Mouse (Mus musculus) testis, postnatal 10 days (tissue): Measurements from ENCODE around the gene Ubqln4.

Experiments used
- DNase-seq: peaks from one replicate; pipeline ENCODE4 v3.0.0; 2021; ENCODE audit warnings: low spot score

Ubqln4 gene

DNA sequence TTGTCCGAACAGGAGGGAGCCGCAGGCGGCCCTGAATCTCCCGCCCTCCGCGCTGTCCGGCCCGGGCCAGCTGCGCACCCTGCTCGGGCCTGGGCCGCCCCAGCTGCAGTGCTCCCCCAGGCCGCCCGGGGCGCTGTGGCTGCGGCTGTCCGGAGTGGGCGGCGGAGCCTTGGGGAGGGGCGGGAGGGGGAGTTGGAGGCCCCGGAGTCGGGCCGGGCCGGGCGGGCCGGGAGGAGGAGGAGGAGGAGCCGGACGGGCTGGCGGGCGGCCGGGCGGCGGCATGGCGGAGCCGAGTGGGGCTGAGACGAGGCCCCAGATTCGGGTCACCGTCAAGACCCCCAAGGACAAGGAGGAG, at the start of gene Ubqln4:
TSS of gene Ubqln4 (plus strand) at position 234 of the 355 bp plus-strand sequence.
- DNase-seq, result peak; percentile 95

DNA sequence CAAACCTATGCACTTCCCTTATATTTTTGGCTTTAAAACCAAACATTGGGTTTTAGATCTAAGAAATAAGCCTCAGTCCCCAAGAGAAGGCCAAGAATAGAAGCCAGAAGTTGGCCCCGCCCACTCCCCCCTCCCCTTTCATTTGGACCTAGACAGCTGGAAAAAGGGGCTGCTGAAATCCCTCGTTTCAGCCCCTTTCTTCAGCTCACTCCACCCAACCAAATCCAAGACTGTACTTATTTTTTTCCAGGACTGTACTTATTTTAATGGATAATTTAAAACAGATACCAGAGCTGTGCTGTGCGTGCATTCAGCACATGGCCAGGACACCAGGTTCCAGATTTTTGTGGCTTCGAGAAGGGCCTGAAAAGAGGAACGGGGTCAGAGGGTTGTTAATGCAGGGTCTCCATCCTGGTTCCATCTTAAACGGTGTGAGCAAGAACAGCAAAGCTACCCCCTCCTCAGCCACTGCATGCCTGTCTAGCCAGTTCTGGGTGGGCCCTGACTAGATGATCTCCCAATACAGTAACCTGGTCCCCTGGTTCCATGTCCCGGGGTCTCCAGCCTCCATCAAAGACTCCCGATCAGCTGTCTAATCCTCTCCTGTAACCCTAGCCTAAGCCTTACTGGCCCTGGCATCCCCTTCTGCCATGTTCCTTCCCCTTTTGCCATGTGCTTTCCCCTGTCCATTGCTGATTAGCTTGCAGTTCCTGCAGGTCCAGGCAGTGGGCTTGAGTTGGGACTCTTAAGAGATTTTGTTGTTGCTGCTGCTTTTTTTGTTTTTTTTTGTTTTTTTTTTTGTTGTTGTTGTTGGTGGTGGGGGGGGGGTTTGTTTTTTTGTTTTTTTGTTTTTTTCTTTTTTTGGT, 49.4 kb upstream of the Ubqln4 start:
- no peak for DNase-seq

DNA sequence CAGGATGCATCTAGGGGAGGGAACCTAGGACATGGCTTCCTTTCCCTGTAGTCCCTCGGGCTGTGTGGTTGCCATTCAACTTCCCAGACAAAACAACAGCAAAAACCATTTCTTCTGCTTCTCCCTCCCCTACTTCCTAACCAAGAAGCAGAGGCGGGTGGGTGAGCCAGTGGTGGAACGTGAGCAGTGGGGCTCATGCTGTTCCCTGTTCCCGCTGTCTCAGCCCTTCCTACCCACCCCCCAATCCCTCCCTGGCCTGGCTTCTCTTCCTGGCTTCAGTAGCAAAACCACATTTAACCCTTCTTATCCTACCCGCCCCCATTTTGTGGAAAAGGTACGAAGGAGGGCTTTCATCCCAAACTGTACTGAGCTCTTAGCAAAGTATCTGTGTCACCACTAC, 48.5 kb upstream of the Ubqln4 start:
- no peak for DNase-seq

DNA sequence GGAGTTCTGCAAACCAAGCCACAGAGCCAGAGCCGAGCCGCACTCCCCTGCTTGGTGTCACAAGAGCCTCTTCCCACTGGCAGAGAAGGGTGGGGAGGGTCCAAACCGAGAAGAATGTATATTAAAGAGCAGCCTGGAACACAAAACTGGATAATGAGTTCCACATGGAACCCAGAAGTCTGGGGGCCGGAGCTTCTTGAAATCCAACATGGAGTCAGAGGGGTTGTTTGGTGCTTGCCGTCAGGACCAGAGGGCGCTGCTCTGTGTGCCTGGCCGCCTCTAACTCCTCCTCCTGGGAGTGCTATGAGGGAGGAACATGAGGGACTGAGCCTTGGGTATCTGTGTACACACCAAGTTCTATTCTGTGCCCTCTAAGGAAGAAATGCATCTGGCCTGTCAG, 47.8 kb upstream of the Ubqln4 start:
- DNase-seq, result no peak

DNA sequence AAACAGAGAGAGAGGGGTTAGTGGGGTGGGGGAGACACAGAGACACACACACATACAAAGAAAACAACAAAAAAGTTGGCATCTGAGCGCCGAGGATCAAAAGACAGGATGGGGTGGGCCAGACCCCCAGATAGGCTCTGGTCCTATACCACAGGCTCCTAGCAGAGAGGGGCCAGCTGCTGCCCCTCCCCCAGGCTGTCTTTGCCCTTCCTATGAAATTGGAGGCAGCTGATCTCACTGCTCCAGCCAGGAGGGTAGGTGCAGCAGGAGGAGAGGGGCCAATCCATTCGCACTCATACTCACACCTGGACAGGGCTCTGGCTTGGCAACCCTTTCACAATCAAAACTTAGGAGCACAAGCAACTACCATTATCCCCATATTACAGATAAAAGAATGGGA, 44.3 kb upstream of the Ubqln4 start:
- no peak for DNase-seq

DNA sequence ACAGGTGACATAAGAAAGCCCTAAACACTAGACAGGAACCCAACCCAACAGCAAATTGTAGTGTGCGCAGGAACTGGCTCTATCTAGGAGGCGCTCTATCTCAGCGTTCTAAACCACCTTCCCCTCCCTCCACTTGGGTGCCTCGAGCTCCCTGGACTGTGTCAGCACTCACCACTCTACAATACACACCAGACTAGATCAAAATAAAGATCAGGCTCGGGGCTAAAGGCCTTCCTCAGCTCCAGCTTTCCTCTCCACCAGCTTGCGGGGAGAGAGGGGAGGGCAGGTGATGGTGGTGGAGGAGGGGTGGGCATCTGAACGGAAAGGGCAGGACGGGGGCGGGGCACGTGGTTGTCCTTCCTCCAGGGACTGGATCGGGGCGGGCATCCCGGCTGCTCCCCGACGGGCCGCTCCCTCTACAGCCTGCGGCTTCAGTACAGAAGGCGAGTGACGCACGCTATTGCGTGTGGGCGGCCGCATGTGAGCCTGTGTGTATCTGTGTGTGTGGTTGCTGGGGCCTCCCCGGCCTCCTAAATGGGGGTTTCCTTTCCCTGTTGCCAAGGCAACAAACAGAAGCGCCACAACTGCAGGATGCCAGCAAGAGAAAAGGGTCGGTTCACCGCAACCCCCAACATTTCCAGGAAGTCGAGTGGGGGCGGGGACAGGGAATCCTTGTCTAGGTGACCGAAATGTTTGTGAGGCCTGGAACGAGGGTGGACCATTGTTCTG, 43.7 kb upstream of the Ubqln4 start, which contains the start of gene Lmna:
TSS of gene Lmna (minus strand) at position 265 of the 729 bp plus-strand sequence.
- DNase-seq, result peak; percentile 97

DNA sequence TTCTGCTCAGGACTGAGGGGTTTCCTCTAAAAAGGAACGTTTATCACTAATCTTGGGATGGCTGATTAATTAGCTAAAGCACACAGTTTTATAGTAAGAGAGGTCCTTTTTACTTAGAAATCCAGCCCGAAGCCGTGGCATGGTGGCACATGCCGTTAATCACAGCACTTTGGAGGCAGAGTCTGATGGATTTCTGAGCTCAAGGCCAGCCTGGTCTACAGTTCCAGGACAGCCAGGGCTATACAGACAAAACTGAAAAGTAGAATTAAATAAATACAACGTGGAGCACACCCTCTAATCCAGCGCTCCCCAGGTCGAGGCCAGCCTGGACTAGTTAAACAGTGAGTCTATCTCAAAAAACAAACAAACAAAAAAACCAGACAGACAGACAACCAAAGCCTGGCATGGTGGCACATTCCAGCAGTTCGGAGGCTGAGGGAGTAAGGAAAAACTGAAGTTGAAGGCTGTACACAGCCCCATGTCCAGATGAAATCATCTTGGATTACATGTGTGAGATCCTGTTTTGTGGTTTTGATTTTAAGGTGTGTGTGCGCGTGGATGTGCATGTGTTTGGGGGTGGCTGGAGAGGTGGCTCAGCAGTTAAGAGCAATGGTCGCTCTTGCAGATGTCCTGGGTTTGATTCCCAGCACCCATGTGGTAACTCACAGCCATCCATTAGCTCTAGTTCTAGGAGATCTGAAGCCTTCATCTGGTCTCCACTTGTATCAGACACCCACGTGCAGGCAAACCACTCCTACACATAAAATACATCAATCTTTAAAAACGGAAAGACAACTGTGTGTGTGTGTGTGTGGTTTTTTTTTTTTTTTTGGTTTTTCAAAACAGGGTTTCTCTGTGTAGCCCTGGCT, 42.9 kb upstream of the Ubqln4 start:
- DNase-seq, result no peak

DNA sequence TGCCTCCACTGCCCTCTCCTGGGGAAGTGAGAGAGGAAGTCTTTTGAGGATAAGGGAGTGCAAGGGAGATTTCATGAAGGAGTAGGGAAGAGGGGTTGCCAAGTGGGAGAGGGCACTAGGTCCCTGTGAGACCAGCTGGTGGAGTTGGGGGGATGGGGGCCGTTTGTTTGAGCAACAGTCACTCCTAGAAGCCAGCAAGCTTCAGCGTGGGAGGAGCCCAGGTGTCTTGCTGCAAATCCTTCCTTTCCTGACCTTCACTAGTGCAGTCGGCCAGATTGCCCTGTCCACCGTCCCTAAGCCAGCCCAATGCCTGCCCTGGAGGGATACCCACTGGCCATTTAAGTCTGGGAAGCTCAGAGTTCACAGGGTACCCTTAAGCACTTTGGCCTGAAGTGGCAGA, 42.0 kb upstream of the Ubqln4 start:
- DNase-seq, result no peak

DNA sequence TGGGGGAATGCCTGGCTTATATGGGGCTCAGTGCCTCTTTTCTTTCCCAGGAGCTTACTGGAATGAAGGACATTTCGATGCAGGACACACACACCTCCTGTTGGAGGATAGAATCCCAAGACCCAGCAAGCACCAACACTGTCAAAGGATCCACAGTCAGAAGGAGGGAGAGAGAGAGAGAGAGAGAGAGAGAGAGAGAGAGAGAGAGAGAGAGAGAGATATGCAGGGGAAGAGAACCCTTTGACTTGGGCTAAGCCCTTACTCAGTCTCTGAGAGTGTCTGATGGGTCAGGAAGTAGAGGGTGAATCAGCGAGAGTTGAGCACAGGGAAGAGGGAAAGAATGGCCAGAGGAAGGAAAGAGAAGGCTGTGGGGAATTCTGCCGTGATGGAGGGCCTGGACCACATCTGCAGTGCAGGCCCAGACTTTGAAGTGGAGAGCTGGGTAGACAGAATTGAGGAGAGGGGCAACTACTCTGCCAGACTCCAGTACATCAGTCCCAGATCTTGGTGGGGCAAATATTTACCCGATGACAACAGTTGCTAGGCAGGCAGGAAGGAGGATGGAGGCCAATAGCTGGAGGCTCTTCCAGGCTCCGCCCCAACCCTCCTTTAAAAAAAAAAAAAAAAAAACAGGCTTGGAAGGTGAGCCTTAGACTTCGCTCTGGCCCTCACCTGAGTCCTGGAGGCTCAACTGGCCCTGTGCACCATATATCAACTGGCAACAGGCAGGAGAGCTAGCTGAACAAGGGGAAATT, 41.2 kb upstream of the Ubqln4 start:
- DNase-seq, result no peak

DNA sequence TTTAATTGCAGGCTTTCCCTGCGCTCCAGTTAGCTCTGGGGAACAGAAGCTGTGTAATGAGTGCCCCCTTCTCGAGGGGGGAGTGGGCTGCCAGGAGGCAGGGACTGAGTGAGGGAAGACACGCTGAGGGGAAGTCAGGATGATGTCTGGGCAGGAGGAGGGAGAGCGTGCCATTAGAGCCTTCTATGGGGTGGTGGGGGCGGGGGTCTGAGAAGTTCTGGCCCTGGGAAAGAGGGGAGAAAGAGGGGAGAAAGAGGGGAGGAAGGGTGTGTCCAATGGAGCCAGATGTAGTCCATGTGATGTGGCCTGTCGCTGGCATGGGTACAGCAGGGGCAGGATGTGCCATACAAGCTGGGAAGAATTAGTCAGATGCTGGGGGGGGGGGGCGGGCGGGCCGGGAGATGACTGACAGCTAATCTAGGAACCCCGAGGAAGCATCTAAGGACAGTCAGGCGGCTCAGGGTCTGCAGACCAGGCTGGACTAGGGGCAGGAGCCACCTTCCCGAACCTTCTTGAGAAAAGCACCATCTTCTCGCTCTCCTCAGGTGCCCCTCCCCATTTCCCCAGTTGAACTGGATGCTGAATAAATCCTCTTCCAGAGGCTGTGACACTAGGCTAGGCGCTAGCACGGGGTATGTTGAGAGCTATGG, 40.5 kb upstream of the Ubqln4 start:
- DNase-seq, result no peak

DNA sequence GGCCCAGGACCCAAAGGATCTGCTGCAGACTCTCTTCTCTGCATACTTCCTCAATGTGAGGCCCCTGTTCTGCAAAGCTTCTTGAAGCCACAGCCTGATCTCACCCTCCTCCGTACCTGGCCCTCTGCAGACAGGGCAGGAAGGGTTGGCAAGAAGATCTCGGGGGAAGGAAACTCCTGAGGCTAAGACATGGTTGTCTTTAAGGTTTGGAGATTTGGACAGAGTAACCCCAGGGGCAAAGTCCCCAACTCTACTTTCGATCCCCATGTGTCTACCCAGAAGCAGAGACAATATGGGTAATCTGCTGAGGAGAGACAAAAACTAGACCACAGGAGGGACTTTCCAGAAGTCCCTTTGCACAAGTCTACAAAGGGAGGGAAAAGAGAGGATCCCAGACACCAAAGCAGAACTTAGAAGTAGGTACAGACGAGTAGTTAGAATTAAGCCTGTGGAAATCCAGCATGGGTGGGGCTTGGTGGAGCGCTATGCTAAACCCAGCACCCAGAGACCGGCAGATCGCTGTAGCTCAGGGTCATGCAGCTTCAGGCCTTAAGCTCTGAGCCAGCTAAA, 39.9 kb upstream of the Ubqln4 start:
- DNase-seq, result no peak

DNA sequence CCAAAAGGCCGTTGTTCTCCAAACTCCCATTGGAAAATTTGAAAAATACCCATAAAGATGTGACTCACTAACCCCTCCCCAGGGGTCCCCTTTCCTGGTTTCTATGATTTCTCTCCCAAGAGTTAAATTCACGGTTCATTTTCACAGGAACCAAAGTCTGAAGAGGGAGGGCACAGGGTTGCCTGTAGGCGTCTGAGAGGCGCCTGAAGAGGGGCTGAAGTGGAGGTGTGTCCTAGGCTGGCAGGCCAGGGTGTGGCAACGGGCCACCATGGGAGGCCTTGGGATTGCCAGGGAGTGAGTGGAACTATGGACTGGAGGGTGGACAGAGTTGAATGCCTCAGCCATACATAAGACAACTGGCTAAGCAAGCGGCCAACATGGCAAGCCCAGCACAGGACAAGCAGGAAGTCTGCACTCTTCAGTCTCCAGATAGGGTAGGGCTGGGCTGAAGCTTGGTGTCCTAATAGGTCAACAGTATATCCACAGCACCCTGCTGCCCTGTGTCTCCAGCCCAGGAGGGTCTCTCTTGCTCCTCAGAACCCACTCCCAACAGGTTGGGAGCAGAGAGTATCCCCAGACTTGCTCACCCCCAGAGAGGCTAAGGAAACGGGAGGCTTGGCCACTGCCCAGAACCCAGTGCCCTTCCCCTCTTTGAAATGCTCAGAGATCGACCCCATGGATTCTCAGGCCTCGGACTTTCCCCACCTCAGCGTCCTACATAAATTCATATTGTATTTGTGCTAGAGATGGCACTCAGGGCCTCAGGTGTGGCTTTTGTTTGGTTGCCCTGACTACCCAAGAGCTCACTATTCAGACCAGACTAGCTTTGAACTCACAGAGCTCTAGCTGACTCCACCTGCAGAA, 39.1 kb upstream of the Ubqln4 start:
- DNase-seq, result no peak

DNA sequence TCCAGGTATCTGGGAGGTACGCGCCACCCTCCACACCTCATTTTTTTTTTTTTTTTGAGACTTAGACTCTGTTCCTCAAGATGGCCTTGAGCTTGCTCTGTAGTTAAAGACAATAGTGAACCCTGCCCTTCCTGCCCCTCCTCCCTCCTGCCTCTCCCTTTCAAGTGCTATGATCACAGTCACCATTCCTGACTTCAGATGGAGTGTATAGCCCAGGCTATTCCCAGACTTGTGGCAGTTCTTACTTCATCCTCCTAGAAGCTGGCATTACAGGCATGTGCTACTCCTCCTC, 38.5 kb upstream of the Ubqln4 start:
- DNase-seq, result no peak

DNA sequence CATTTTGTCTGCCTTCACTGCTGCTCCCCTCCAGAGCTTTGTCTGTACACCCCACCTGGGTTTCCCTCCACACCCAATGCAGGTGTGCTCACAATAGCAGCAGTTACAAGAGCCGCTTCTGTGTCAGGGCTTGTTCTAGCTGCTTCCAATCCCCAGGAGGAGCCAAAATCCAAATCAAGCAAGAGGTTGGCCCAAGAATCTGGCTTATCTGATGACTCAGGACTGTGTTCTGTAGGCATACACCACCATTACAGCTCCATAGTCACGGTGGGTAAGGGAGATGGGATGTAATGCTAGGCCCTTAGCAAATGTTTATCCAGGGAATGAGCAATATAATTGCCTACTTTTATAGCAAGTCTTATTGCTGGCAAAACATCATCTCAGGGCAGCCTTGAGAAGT, 37.2 kb upstream of the Ubqln4 start:
- no peak for DNase-seq

DNA sequence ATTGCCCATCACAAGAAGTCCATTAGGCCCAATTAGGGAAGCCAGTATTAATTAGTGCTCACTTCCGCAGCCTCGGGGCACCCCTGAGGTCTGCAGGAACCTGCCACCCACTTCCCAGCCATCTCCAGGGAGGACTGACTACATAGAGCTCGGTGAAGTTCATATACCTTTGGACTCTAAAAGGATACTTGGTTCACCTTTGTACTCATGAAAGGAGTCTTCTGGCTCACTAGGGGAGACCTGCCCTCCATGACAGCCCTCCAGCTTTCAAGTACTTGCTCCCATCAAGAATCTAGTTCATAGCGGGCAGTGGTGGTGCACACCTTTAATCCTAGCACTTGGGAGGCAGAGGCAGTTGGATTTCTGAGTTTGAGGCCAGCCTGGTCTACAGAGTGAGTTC, 35.1 kb upstream of the Ubqln4 start:
- no peak for DNase-seq

DNA sequence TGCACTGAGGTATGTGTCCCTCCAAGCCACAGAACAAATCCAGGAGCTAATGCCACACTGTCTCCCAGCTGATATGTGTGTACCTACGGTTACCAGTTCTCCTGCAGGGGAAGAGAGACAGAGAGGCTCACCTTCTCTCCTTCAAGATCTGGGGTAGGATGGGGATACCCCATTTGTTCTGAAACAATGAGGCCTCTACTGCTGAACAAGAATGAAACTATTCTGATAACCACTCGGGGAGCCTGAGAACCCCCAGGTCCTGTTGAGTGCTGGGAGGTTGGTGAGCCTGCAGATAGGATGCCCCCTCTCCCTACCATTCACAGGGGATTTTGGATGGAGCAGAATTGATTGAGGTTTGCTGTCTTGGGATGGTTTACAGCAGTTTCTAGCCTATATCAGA, 33.5 kb upstream of the Ubqln4 start:
- DNase-seq, result no peak

DNA sequence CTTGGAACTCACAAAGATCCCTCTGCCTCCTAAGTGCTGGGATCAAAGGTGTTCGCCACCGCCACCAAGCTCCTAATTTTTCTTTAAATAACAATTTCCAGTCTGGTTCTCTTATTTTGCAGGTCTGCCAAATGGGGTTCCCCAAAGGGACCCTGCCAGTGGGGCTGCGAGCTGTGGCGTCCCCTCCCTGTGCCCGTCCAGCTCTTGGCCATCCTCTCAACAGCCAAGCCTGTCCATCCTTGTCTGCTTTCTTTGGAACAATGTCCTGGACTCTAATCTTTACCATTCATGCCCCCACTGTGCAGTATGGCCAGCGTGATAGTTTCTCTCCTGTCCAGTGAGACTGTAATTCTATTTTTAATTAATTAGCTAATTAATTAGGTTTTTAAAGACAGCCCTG, 32.4 kb upstream of the Ubqln4 start:
- no peak for DNase-seq

DNA sequence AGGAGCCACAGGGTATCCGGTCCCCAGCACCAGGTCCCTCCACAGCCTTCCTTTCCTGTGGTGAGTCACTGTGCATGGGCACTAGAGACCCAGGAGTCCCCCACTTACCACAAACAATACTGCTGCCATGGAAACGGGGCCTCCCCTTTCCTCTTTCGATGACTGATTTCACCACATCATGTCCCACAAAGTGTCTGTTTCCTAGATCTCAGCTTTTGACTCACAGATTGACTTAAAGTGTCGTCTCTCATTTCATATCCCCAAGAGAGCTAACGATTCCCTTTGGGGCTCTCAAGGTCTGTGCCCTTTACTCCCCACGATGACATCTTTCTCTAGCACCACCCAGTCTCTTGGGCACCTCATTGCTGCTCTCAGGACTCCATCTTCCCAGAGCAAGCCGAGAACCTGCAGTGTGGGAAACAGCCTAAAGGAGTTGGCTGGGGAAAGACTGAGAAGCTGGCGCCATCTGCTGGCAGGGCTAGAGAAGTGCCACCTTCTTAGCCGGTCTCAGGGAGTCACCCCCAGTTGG, 31.7 kb upstream of the Ubqln4 start:
- peak; percentile 81 for DNase-seq

DNA sequence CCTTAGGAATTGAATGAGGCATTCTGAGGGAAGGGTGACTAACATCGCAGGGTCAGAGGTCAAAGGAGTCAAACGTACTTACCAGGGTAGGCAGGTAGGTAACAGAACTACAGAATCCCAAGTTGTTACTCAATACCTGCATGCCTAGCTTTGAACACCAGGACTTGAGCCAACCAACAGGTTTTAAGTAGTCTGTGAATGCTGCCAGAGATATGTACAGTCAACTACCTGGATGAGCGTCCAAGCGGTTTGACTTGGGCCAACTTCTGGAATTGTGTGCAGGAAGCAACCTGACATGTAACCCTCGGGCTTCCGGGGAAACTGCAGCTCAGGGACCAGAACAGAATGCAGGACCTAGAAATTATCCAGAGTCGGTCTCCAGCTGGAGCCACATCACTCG, 30.5 kb upstream of the Ubqln4 start:
- DNase-seq, result no peak

DNA sequence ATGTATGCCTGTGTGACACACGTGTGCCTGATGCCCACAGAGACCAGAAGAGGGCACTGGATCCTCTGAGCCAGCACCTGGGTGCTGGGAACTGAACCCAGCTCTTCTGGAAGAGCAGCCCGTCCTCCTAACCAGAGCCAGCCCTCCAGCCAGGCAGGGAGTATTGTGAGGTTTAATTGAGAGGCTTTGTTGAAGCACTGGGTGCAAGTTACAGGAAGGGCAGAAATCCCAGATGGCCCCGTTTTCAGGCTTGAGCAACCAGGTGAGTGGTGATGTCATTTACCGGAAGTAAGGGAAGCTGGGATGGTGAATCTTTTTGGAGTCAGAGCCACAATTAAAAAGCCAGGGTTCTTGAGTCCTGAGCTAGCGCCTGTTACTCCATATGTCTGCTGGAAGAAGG, 28.5 kb upstream of the Ubqln4 start:
- no peak for DNase-seq
